Mouse (Mus musculus): Measurements from ENCODE around the gene Gatad1.
A peak's percentile ranks its signal among the peaks of the same experiment; 100 is the strongest.
"Not testable (repeated sequence)": the region's sequence is repeated elsewhere in the genome, so short reads cannot be mapped to it uniquely, and the experiment has no call there.

Gatad1 gene

DNA sequence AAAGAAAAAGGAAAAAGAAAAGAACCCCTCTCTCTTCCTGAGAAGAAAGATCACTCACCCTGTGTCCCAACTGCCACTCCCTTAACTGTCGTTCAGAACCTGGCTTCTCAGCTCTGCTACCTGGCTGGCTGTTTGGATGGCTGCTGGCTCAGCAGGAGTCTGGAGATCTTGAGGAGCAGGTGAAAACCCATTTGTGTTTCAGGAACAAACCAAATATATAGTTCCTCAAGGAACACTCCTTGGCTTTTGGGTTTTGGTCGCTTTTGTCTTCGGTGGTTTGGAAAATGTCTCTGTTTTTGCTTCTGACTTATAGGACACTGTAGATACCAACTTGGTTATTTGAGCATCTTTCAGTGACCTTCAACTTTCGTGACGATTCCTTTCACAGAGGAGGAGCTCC, at the start of gene Gatad1:
TSS of gene Gatad1 (minus strand) at position 101 of the 400 bp plus-strand sequence.
- DNase-seq (ENCODE audit: low read depth), result no peak

DNA sequence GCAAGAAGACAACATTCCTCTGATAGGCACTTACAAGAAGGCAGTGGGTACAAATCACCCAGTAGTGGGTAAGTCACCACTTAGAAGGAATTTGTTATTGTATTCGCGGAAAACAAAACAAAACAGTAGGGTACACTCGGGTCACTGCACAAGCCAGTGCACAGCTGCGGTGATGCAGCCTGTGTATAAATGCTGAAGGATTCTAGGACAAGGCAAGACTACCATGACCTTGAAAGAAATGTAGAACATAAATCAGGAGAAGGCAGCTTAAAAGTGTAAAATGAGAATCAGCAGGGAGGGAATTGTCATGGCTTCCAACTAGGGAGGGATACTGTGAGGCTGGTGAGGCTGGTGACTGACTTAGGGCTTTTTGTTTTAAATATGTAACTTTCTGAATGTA, 45.2 kb upstream of the Gatad1 start:
- DNase-seq (ENCODE audit: low read depth), result no peak

DNA sequence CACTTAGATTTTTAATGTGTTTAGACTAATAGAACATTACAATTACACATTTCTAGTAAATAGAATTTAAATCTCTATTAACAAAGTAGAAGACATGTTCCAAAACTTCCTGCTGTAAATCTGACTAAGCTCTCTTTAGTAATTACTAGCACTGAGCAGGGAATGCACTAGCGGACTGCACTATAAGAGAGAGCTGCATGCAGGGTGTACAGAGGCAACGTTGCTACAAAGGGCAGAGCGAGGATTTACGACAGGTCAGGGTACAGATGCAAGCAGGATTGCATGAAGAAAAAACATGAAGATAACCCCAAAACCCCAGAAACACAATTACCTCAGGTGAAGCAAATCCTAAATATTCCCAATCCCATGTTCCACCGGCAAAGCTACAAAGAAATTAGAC, 43.0 kb upstream of the Gatad1 start:
- DNase-seq (ENCODE audit: low read depth), result no peak

DNA sequence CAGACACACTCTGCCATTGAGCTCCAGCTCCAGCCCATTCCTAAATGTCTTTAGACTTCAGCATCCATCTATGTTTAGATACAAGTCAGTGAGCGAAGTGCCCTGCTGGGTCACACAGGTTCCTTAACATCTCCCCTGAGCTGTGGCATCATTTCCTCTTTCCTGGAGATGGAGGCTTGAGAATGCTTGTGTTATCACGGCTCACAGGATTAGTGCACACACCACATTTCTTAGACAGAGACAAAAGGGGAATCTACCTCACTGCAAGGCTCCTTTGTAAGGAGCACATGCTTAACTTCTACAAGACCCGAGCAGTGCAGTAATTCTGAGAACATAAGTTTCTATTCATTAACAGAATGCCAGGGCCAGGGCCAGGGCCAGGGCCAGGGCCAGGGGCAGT, 39.0 kb upstream of the Gatad1 start:
- DNase-seq (ENCODE audit: low read depth), result no peak

DNA sequence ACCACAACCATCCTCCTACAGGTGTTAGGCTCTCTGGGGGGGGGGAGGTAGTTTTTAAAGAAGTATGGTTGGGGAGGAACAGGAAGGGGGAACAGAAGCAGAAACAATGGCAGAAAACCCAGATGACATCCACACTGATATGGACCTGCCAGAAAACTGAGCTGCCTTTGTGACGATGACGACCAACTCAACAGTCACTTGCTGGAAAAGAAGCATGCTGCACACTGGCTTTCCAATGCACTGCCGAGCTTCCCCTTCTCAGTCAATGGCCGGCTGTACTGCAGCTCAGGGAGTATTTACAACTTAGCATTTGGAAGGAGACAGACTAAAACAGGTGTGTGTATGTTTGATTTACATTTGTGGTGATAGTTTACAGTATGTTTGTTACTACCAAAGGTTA, 38.2 kb upstream of the Gatad1 start:
- DNase-seq (ENCODE audit: low read depth), result no peak

GRCm38 (mm10) chr5:3692956-3693355, 36.0 kb upstream of the Gatad1 start:
- DNase-seq (ENCODE audit: low read depth), result no peak

GRCm38 (mm10) chr5:3691283-3691682, 34.3 kb upstream of the Gatad1 start:
- DNase-seq (ENCODE audit: low read depth), result no peak

DNA sequence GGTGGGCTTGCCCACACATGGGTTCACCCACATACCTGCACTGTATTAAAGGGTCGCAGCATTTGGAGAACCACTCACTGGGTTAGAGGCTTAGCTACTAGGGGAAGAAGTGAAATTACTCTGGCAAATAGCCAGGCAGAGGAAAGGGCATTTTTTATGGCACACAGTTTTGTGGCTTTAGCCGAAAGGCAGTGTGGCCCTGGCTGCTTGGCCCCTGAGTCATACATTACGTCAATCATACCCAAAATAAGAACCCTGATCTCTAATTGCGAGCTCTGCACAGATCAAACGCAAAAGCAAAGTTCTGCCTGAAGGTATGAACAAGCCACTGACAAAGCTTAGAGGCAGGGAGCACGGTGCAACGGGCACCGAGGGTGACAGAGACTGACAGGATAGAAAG, 31.3 kb upstream of the Gatad1 start:
- no peak for DNase-seq (ENCODE audit: low read depth)

DNA sequence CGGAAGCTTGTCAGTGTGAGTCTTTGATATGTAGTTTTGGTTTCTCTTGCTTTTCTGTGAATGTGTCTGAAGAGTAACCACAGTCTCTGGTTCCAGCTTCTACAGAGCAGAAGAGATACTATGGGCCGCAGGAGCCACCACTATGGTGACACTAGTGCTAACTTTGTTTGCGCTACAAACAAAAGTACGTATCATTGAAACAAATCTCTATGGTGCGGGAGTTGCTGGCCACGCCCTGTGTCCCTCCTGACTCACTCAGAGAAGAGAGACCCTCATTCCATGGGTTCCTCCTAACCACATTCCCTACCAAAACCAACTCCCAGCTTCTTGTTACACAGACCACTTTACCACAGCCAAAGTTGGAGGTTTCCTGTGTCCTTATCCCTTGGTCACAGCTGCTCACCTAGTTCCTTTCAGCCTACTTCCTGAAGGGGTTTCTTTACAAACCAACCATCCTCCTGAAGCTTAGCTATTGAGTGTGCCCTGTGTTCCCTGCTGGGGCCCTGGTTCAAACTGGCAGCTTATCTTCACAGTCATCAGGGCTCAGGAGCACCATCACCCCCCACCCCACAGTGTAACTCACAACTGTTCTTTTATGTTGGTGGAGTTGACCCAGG, 13.1 kb upstream of the Gatad1 start:
- DNase-seq (ENCODE audit: low read depth), result no peak

GRCm38 (mm10) chr5:3666585-3666984, 9.6 kb upstream of the Gatad1 start:
- no peak for DNase-seq (ENCODE audit: low read depth)

- no peak for DNase-seq (ENCODE audit: low read depth)
Observed at GRCm38 (mm10) chr5:3665225-3665624, 8.2 kb upstream of the Gatad1 start.

- no peak for DNase-seq (ENCODE audit: low read depth)
Observed at GRCm38 (mm10) chr5:3653801-3654200, 3.2 kb downstream of the Gatad1 start.

DNA sequence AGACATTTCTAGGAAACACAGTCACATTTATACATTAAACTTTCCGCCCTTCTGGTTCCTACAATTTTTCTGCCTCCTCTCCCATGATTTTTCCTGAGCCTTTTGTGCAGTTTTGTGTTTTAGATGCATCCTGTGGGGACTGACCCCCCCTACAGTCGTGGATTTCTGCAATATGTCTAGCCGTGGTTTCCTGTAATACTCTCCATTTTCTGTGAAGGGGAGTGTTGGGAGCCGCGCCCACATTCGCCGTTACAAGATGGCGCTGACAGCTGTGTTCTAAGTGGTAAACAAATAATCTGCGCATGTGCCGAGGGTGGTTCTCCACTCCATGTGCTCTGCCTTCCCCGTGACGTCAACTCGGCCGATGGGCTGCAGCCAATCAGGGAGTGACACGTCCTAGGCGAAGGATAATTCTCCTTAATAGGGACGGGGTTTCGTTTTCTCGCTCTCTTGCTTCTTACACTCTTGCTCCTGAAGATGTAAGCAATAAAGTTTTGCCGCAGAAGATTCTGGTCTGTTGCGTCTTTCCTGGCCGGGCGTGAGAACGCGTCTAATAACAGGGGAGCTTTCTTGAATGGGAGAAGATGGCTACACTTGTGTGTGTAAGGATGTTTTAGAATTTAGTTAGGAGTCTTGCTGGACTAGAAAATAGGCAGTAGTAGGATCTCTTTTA, 3.9 kb downstream of the Gatad1 start:
- not testable (repeated sequence) for DNase-seq (ENCODE audit: low read depth)

DNA sequence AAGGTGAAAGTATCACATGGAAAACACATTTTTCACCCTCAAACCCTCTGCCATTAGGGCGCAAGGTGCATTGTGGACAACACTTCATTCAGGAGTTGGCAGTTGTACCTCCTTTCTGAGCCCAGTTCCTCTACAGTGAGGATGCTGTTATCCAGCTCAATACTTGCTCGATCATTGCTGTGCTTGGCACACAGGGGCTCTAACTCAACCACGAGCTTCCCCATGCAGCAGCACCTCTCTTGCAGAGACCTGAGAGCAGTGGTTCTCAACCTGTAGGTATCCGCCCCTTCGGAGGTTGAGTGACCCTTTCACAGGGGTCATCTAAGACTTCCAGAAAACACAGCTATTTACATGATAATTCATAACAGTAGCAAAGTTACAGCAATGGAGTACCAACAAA, 5.4 kb downstream of the Gatad1 start:
- no peak for DNase-seq (ENCODE audit: low read depth)

DNA sequence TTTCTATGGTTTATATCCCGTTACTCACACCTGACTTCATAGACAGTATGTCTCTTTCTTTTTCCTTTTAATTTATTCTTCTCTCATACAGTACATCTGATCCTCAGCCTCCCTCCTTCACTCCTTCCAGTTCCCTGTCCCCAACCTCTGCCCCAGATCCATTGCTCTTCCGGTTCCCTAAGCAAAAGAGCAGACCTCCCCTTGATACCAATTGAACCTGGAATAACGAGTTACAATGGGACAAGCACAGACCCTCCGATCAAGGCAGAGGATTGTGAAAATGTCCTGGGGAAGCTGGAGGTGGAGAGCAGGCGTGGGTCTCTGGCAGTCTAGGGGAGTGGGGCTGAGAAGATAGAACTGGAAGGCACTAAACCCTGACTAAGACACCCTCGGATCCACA, 6.1 kb downstream of the Gatad1 start, which contains the start of gene Tmbim7:
TSS of gene Tmbim7 (plus strand) at position 301 of the 400 bp plus-strand sequence.
- no peak for DNase-seq (ENCODE audit: low read depth)

DNA sequence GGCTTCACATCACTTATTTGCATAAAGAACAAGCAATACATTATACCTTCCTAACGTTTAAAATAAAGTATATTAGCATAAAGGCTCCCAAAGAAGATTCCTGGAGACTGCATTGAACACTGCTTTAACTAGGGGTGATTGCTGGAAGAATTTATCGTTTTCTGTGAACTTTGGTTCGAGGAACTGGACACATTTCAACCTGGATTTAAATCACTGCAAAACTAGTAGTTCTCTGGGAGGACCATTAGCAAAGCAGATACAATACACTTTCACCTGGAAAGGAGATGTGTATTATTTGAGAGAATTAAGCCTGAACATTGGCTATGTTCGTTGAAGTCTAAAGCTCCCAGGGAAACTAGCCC, 8.2 kb downstream of the Gatad1 start:
- no peak for DNase-seq (ENCODE audit: low read depth)

- DNase-seq (ENCODE audit: low read depth), result no peak
Observed at GRCm38 (mm10) chr5:3648206-3648848, 8.7 kb downstream of the Gatad1 start.

DNA sequence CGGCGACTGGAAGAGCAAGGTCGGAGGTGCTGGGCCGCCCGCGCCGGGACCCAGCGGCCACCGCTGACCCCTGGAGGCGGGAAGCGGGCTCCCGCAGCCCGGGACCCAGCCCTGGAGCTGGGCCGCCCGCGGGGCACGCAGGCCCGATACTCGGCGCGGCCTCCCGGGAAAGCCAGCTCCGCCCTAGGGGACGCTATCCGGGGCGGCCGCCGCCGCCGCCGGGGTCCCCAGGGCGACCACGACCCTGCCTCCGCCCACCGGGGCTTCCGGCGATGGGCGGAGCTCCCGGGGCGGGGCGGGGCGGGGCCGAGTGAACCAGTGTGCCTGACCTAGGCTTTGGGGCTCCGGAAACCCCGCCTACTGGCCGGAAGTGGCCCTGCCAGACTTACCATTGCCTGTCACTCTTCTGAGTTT, 9.3 kb downstream of the Gatad1 start:
- DNase-seq (ENCODE audit: low read depth), result peak; percentile 80

DNA sequence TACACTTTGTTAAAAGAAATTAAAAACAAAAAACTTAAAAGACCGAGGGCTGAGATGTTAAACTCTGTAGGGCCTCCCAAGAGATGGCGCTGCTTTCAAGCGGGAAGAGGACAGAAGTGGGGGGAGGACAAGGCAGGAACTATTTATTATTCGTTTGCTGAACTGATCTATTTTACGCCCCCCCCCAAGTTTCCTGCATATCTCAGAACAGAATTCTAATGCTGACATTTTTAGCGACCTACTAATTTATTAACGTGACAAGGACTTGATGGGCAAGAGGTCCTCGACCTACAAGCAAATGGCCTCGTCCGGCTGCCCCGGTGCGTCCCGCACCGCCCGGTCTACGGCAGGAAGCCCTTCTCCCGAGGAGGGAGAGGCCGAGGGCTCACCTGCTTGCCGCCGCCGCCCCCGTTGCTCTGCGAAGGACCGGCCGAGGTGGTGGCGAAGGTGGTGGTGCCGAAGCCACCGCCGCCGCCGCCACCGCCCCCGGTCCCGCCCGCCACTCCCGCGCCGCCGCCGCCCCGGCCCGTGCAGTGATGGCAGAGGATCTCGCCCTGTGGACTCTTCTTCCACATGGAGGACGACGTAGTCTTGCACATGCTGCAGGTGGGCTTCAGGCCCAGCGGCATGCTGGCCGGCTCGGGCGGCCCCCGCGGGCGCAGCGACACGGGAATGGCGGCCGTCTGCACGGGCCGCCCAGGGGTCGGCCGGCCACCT, 9.8 kb downstream of the Gatad1 start:
- peak; percentile 58 for DNase-seq (ENCODE audit: low read depth)

- no peak for DNase-seq (ENCODE audit: low read depth)
Observed at GRCm38 (mm10) chr5:3646539-3646938, 10.4 kb downstream of the Gatad1 start.

DNA sequence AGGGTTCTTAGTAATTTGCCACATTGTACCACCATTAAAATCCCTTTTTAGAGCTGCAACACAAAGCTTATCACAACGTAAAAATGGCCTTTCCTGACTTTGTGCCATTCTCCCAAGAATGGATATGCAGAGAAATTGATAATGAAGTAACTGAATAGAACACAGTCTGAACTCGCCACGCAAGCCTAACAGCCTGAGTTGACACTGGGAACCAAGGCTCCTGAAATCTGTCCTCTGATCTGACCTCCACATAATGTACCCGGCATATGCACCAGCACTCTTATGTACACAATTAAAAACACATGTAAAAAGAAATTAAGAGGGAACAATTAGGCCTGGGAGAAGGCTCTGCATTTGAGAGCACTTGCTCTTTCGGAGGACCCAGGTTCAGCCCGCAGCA, 11.7 kb downstream of the Gatad1 start:
- no peak for DNase-seq (ENCODE audit: low read depth)

DNA sequence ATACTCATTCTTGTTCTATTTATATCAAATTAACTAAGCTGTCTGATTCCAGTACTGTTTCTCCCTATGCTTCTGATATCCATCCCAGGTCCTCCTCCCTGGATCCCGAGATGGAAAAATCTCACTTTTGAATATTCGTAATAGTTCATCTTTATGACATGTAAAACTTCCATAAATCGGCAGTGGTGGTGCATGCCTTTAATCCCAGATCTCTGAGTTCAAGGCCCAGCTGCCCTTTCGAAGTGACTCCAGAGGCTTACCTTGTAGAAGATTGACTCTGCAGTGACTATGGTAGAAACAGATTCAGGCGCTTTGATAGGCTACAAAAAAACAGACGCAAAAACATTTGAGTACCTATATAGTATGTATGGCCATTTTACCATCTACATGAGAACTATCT, 12.4 kb downstream of the Gatad1 start:
- no peak for DNase-seq (ENCODE audit: low read depth)

DNA sequence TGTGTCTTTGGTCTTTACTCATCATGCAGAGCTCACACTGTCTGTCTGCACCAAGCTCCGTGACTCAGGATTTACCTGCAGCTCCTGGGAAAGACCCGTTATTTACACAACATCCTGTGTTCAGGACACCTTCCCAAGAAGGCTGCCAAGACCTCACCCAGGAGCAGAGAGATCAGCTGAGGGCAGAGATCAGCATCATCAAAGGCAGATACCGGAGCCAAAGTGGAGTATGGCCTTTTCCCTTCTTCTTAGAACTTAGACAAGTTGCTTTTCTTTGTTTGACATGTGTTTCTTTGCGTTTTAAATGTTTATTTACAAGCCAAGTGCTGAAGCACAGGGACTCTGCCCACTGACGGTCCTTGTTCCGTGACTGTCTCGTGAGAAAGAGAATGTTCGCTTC, 21.7 kb downstream of the Gatad1 start:
- DNase-seq (ENCODE audit: low read depth), result no peak
